Mouse (Mus musculus) monocyte, adult 59 days (primary cell): ENCODE results near the gene Sec16b. TPM values are rescaled to one million over a fixed set of nuclear protein-coding genes. Genes with fewer than 3 reads are reported as not detected.

Experiments
- total RNA-seq, 2 experiments: library from RNA; stranded (reverse); gene quantifications; one replicate each; pipeline ENCODE4 v1.2.4; 2023

Sec16b gene
- under 1 TPM; 0.42 to 0.79 TPM for total RNA-seq

DNA sequence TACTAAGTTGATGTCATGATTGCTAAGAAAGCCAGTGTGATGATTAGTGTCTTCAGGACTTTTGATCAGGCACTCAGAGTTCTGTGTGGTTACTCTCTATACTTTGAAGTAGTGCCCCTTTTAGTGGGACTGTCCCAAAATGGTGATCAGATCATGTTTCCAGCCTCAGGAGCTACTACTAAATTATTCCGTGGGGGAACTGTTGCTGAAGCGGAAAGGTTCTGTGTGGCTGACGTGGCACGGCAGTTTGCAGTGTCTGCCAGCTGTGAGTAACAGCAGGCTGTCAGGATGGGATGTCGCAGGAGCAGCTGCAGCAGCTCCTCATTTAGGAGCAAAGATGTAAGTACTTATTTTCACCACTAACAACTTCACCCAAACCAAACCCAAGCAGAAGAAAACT lies at the start of gene Sec16b:
Gene Sec16b (plus strand): TSS at position 207 of the 400 bp plus-strand sequence.

DNA sequence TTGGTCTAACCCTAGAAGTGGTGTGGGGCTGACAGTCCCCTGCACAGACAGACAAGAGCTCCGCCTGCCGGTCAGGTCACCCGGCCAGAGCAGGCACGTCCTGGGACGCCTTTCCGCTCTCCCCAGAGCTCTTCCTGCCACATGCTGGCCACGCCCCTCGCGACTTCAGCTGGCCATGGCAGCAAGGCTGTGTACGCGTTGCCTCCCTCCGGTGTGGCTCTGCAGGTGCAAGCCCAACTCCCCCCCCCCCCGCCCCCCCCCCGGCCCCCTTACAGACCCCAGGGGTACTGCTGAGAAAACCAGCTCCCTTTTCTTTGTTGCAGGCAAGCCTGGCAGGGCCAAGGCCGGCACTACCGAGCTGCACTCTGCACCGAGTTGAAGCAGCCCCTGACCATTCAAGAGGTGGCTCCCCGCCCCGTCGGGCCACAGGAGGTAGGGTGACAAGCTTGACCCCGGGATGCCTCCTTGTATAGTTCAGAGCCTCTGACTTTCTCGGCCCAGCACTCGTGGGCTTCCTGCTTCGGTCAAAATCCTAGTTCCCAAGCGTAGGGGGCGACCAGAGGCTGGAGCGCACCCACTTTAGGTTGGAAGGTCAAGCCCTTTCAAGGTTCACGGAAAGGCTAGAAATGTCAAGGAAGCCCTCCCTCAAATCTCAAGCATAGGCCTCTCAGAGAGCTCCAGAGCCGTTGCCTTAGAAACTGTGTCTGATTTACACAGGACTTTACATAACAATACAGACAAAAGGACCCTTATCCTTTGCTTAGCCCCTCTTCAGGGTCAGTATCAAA lies 47.9 kb upstream of the Sec16b start, which contains the start of gene Cryzl2:
Gene Cryzl2 (plus strand): TSS at position 157 of the 788 bp plus-strand sequence.

Other genes starting within 250 kb of the Sec16b start
- 10 to 100 TPM in 1 of 2 experiments, 1 to 10 TPM in 1; 9.6 to 11.8 TPM for gene Rasal2, start 94.1 kb upstream of the Sec16b start, total RNA-seq
- 1 to 10 TPM; 6.5 to 6.8 TPM for gene Cryzl2, start 48.2 kb upstream of the Sec16b start, total RNA-seq